ENCODE assay signal across 8 mouse cellular contexts in the genomic region with DNA sequence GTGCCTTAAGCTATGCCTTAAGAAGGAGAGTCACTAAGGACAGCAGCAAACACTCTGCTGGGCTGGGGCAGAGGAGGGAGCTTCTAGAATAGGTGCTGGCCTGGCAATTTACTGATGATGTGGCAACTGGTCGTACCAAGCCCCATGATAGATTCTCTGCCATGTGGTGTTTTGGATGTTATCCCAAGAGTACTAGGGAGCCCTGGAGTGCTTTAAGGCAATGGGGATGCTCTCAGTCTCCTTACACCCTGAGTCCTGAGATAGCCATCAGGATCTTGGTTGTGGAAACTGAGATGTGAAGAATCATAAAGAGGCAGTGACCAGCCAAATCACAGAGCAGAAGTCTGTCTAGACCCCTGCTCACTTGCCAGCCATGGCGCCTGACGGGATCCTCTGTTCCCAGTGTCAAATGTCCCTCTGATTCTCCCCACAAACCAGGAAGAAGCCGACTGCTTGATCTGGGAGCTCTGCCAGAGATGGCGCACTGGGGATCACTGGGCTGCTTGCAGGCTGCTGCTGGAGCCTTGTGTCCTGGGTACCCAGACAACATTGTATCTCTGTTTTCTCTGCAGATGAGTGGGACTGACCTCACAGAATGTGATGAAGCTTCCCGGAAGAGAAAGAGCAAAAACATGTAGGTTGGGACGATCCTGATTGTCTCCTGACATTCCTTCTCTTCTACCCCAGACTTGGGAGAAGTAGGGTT.
DNase-seq lines count a peak whose midpoint lies in the region; ATAC-seq lines count a peak whose summit lies in the region.
"Had no signal": no experiment of that assay in that cellular context is flagged by ENCODE, and none has a peak within 500 bp of the region (broad histone marks: within the 10 kb centered on the region; RNA-seq: fewer than 3 reads in every experiment).

No protein-coding gene starts in this region.

- H3K27ac ChIP-seq in midbrain, embryonic 13.5 days: 0 out of 2 replicates have a peak overlapping the region, but pooled peaks have one; percentile 14
- H3K27ac ChIP-seq in midbrain, embryonic 16.5 days (ENCODE audit: low read length): no peak overlapping the region
- H3K27ac ChIP-seq in heart, embryonic 14.5 days (replicated peaks in 1 of 2; ENCODE audit: control insufficient read depth in 1 of 2, insufficient read depth in 1 of 2, low read depth in 2 of 2, low read length in 2 of 2): peak overlapping the region; percentile 18 to 45; a peak in 2 of 4 replicates
- H3K27ac ChIP-seq in lung, embryonic 16.5 days (ENCODE audit: low read length): peak overlapping the region; percentile 76

- DNase-seq in cerebellum, adult 9-10 months: peak; percentile 71

- no peak overlapping the region for H3K9ac ChIP-seq in midbrain, embryonic 13.5 days (replicated peaks)
- no peak overlapping the region for H3K9ac ChIP-seq in midbrain, embryonic 16.5 days (ENCODE audit: low read depth, low read length)
- no peak overlapping the region for H3K9ac ChIP-seq in heart, embryonic 14.5 days (ENCODE audit: low read length)
- no peak overlapping the region for H3K9ac ChIP-seq in lung, embryonic 16.5 days (ENCODE audit: low read length)

- peaks cover 64% of the 10 kb centered on the region for H3K4me1 ChIP-seq in midbrain, embryonic 13.5 days (replicated peaks)
- peaks cover 29% of the 10 kb centered on the region for H3K4me1 ChIP-seq in midbrain, embryonic 16.5 days (ENCODE audit: control insufficient read depth, insufficient read depth, low read length)
- peaks cover 28 to 62% of the 10 kb centered on the region in 2 experiments for H3K4me1 ChIP-seq in heart, embryonic 14.5 days (ENCODE audit: control insufficient read depth in 2 of 2, insufficient read depth in 2 of 2, low read length in 2 of 2)
- peaks cover 43% of the 10 kb centered on the region for H3K4me1 ChIP-seq in lung, embryonic 16.5 days (replicated peaks; ENCODE audit: control insufficient read depth, insufficient read depth, low read length)

- no peaks in the 10 kb centered on the region for H3K27me3 ChIP-seq in midbrain, embryonic 13.5 days
- H3K27me3 ChIP-seq in midbrain, embryonic 16.5 days (ENCODE audit: control insufficient read depth, insufficient read depth, low read depth, low read length): no peaks in the 10 kb centered on the region
- H3K27me3 ChIP-seq in heart, embryonic 14.5 days (ENCODE audit: control insufficient read depth, insufficient read depth, low read length): peaks cover 17% of the 10 kb centered on the region; the same call in 1 of the 2 replicates
- no peaks in the 10 kb centered on the region for H3K27me3 ChIP-seq in lung, embryonic 16.5 days (ENCODE audit: control insufficient read depth, insufficient read depth, low read depth, low read length)

- no peak overlapping the region for H3K4me2 ChIP-seq in midbrain, embryonic 13.5 days (replicated peaks)
- H3K4me2 ChIP-seq in midbrain, embryonic 16.5 days (ENCODE audit: low read length): no peak overlapping the region
- no peak overlapping the region for H3K4me2 ChIP-seq in heart, embryonic 14.5 days (ENCODE audit: low read length)
- no peak overlapping the region for H3K4me2 ChIP-seq in lung, embryonic 16.5 days (ENCODE audit: low read depth, low read length)

- H3K4me3 ChIP-seq in midbrain, embryonic 13.5 days (replicated peaks): no peak overlapping the region
- H3K4me3 ChIP-seq in midbrain, embryonic 16.5 days (ENCODE audit: low read depth, low read length): no peak overlapping the region
- H3K4me3 ChIP-seq in heart, embryonic 14.5 days (ENCODE audit: control insufficient read depth in 1 of 2, insufficient read depth in 1 of 2, low read depth in 1 of 2, low read length in 2 of 2): no peak overlapping the region
- no peak overlapping the region for H3K4me3 ChIP-seq in lung, embryonic 16.5 days (ENCODE audit: low read length)
- H3K4me3 ChIP-seq: megakaryocyte, embryonic 14.5 days had no signal

- peaks cover 56% of the 10 kb centered on the region for H3K36me3 ChIP-seq in midbrain, embryonic 13.5 days
- H3K36me3 ChIP-seq in midbrain, embryonic 16.5 days (ENCODE audit: control insufficient read depth, insufficient read depth, low read length): peaks cover 19% of the 10 kb centered on the region
- H3K36me3 ChIP-seq in heart, embryonic 14.5 days (ENCODE audit: control insufficient read depth, insufficient read depth, low read length): peaks cover 52% of the 10 kb centered on the region
- H3K36me3 ChIP-seq in lung, embryonic 16.5 days (ENCODE audit: control insufficient read depth, insufficient read depth, low read length): peaks cover 14% of the 10 kb centered on the region; the same call in 1 of the 2 replicates

- no peak for ATAC-seq in midbrain, embryonic 13.5 days
- no peak for ATAC-seq in midbrain, embryonic 16.5 days
- ATAC-seq in heart, embryonic 14.5 days (ENCODE audit: insufficient number of reproducible peaks, insufficient read depth, low FRiP score, low read depth): no peak
- 0 out of 2 replicates have a peak, but pooled peaks have one; percentile 8 for ATAC-seq in lung, embryonic 16.5 days (ENCODE audit: low read depth)
- no peak for ATAC-seq in inflammation-experienced regulatory T-cells, adult 6 months
- no peak for ATAC-seq in frontal cortex, adult (ENCODE audit: low TSS enrichment)

- 62% methylated on average over 7 of the region's 7 CpGs for WGBS in midbrain, embryonic 13.5 days
- WGBS in midbrain, embryonic 16.5 days: 59% methylated on average over 7 of the region's 7 CpGs
- 44% methylated on average over 7 of the region's 7 CpGs for WGBS in heart, embryonic 14.5 days
- 35% methylated on average over 7 of the region's 7 CpGs for WGBS in lung, embryonic 16.5 days

- H3K9me3 ChIP-seq in midbrain, embryonic 13.5 days: no peaks in the 10 kb centered on the region
- H3K9me3 ChIP-seq in midbrain, embryonic 16.5 days (replicated peaks; ENCODE audit: control insufficient read depth, low read length, poor library complexity, severe bottlenecking): no peaks in the 10 kb centered on the region
- H3K9me3 ChIP-seq in heart, embryonic 14.5 days (ENCODE audit: control insufficient read depth, low read length): no peaks in the 10 kb centered on the region
- H3K9me3 ChIP-seq in lung, embryonic 16.5 days (ENCODE audit: control insufficient read depth, low read length): no peaks in the 10 kb centered on the region
- H3K9me3 ChIP-seq: megakaryocyte, embryonic 14.5 days had no signal
